Mouse (Mus musculus) ovary, postnatal 10 days (tissue): Measurements from ENCODE around the gene Mecom.
A peak's percentile ranks its signal among the peaks of the same experiment; 100 is the strongest.
"Not testable (repeated sequence)": the region's sequence is repeated elsewhere in the genome, so short reads cannot be mapped to it uniquely, and the experiment has no call there.

ENCODE experiments used
- DNase-seq: peaks from one replicate; pipeline ENCODE4 v3.0.0; 2022; ENCODE audit warnings: low spot score

Gene Mecom

GRCm38 (mm10) chr3:30547908-30548307 lies at the start of gene Mecom:
TSS of gene Mecom (minus strand) at chr3:30548008.
- no peak for DNase-seq

GRCm38 (mm10) chr3:30597271-30597670 lies 49.5 kb upstream of the Mecom start:
- no peak for DNase-seq

GRCm38 (mm10) chr3:30595111-30595832 lies 47.5 kb upstream of the Mecom start:
- DNase-seq: no peak

GRCm38 (mm10) chr3:30593719-30594485 lies 46.1 kb upstream of the Mecom start:
- DNase-seq: no peak

- DNase-seq: no peak
These were observed 44.6 kb upstream of the Mecom start for GRCm38 (mm10) chr3:30592418-30592853.

GRCm38 (mm10) chr3:30588865-30589264 lies 41.1 kb upstream of the Mecom start:
- no peak for DNase-seq

GRCm38 (mm10) chr3:30573549-30573948 lies 25.7 kb upstream of the Mecom start:
- no peak for DNase-seq

- DNase-seq: not testable (repeated sequence)
These were observed 18.5 kb upstream of the Mecom start for GRCm38 (mm10) chr3:30566333-30566732.

GRCm38 (mm10) chr3:30560677-30561314 lies 13.0 kb upstream of the Mecom start:
- DNase-seq: no peak

- no peak for DNase-seq
These were observed 5.9 kb upstream of the Mecom start for GRCm38 (mm10) chr3:30553741-30554140.

GRCm38 (mm10) chr3:30550218-30550617 lies 2.4 kb upstream of the Mecom start:
- no peak for DNase-seq

GRCm38 (mm10) chr3:30548928-30549327 lies 1.1 kb upstream of the Mecom start:
- DNase-seq: no peak

- DNase-seq: peak; percentile 2
These were observed 908 bp downstream of the Mecom start for GRCm38 (mm10) chr3:30546831-30547369.

GRCm38 (mm10) chr3:30546366-30546765 lies 1.4 kb downstream of the Mecom start:
- DNase-seq: no peak

- DNase-seq: no peak
These were observed 2.6 kb downstream of the Mecom start for GRCm38 (mm10) chr3:30545246-30545645.

GRCm38 (mm10) chr3:30544305-30544704 lies 3.5 kb downstream of the Mecom start:
- DNase-seq: no peak

GRCm38 (mm10) chr3:30535821-30536220 lies 12.0 kb downstream of the Mecom start:
- DNase-seq: no peak

- DNase-seq: not testable (repeated sequence)
These were observed 27.1 kb downstream of the Mecom start for GRCm38 (mm10) chr3:30520751-30521150.

GRCm38 (mm10) chr3:30519425-30519824 lies 28.4 kb downstream of the Mecom start:
- no peak for DNase-seq

GRCm38 (mm10) chr3:30515795-30516170 lies 32.0 kb downstream of the Mecom start:
- DNase-seq: no peak

- no peak for DNase-seq
These were observed 32.7 kb downstream of the Mecom start for GRCm38 (mm10) chr3:30514901-30515794.
